Mouse (Mus musculus) adrenal gland, postnatal 36 days (tissue): ENCODE measurements around the gene Slc23a2. TPM values are rescaled to one million over a fixed set of nuclear protein-coding genes. Genes with fewer than 3 reads are reported as not detected.

ENCODE experiments used
- DNase-seq, 2 experiments: peaks; one replicate each; pipeline ENCODE4 v3.0.0; 2021; ENCODE audit warnings: mixed read lengths in 1 of 2
- total RNA-seq, 2 experiments: library from RNA; stranded (reverse); gene quantifications; 2 replicates each; pipeline ENCODE4 v1.2.3; 2021

Gene Slc23a2
- total RNA-seq, 2 experiments from 2014 or later, result 85.9 to 282 TPM

DNA sequence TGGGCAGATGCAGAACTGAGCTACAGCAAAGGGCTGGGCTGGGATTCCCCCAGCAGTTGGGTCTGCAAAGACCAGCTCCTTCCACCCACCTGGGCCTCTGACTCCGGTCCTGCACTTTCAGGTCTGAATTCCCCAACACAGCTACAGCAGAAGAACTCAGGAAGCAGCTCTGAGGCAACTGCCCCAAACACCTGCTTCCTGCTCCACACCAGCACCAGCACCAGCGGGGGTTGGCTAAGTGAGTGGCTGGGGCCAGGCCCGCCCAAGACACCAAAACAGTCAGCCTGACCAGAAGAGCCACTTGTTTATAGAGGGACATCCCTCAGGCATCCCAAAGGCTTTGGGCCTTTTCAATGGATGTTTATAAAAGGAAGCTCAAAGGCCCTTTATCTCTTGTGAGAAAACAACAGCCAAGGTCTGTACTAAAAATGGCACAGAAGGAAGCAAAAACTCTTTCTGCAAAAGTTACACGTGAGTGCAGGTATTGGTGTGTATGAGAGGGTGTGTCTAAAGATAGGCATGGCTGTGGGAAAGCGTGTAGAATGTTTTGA lies 123.8 kb downstream of the Slc23a2 start:
- DNase-seq, result peak in 1 of 2 experiments; percentile 31

DNA sequence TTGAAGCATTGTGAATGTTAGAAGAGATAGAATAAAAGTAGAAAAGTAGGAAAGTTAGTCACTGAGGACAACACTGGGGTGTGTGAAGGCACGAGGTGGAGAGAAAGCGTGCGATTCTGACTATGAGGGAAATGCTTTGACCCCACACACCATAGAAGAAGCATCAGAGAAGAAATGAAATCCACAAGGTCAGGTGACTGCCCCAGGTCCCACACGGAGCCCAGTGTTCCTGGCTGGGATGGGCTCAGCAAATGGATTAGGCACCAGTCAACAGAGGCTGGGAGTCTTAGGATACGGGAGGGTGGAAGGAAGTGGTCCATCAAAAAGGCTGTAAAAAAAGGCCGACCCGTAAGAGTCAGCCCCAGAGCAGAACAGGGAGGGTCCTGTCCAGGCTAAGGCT lies 124.5 kb downstream of the Slc23a2 start:
- DNase-seq, result no peak

DNA sequence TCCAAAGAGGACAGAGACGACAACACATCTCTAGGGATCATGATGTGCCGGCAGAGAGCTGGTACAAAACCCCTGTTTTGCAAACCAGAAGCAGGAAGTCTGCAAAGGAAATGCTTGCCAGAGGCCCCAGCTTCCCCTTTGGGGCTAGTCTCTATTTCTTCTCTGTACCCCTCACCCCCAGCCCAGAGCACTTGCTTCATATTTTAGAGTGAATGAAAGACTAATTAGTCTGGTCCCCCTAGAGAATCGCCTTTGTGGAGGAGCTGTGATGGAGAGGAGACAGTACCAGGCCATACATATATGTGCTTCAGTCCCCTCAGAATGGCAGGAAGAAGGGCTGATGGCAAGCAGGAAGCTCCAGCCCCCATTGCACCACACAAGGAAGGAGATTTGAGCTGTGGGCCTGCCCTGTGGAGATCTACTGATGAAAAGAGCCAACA lies 125.5 kb downstream of the Slc23a2 start:
- DNase-seq, result no peak

DNA sequence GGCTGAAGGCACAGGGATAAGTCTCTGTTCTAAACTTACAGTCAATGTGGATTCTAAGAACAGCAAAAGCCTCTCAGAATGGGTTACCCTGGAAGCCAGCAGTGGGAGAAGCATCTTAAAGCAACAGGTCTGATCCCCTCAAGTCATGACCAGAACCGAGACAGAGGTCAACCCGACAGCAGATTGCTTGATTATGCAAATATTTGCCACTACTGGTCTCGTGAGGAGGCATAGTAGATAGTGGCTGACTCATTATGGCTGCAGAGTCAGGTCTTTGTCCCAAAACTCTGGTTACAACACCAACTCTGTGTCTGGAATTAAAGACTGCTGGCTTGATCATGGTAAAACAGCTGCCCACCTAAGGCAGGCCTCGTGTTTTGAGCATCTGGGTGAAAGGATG lies 126.8 kb downstream of the Slc23a2 start:
- DNase-seq, result no peak

DNA sequence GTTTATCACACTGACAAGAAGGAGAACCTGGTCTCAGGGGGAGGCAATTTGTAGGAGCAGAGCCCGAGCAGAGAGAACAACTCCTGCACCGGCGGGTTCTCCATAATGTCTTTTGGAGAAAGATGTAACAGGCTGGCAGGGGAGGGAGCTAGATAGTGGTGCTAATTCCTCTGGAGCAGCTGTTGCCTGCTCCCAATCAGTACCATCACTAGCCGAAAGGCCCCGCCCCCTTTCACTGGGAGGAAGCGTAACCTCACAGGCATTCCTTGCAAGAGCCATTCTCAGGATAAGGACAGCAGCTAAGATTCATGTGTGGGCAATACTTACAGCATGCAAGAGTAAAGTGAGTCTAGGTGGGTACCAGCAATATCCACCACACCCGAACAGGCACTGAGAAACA lies 127.3 kb downstream of the Slc23a2 start:
- DNase-seq, result peak; percentile 17 to 49

DNA sequence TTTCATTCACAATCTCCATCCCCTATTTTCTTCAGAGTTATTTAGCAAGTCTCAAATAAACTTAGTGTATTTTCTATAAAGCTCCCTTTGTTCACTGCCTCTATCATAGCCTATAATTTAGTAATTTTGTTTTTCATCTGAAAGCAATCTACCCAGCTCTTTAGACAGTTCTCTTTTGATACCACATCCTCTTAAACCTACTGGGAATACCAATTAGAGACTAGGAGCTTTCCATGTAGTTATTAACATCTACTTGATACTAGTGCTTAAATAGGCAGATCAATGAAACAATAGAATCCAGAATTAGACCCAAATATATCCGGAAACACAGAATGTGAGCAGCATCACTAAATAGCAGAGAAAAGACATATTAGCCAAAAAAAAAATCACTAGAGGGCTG lies 128.9 kb downstream of the Slc23a2 start:
- DNase-seq, result no peak

DNA sequence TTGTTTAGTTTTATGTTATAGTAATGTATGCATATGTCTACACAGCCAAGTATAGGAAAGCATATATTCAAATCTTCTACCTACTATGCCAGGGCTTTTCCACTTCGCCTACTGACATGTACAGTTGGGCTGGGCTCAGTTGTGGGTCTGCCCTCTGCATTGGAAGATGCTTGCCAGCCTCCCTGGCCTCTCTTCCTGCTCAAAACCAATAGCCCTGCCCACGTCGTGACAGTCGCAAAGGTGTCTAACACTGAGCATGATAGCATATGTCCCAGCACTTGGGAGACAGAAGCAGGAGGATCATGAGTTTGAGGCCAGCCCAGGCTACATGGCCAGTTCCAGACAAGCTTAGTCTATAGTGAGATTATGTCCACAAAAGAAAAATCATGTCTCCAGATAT lies 131.8 kb downstream of the Slc23a2 start:
- DNase-seq, result no peak

DNA sequence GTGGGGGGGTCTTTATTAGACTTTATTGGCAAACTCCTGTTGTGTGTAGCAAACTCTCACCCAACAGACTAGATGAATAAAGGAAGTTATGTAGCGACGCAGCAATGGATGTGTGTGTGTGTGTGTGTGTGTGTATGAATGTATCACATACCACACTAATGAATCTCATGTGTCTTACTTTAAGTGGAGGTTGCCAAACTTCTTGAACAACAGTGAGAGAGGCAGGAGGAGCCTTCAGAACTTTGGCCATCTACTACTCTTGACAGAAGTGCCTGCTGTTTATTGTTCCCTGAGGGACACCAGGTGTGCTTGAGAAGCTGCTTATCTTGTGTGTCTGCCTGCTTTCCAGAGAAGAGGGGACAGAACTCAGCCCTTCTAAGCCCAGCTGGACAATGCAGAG lies 134.1 kb downstream of the Slc23a2 start:
- DNase-seq, result no peak

DNA sequence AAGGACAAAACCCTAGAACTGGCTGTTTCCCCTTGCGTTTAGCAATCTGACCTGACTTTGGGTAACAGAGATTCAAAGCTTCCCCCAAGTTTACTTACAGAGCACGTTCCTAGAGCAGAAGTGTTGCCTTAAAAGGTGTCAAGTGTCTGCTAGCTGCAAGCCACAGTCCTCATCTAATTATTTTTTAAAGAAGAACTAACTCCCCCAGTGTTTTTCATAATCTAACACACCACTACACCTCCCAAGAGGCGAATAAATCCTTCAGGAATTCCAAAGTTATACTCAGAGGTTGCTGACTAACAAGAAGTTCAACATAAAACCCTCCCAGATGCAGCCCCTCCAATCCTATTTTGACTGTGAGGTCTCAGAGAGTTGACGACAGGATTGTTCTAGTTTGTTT lies 136.7 kb downstream of the Slc23a2 start:
- no peak for DNase-seq

DNA sequence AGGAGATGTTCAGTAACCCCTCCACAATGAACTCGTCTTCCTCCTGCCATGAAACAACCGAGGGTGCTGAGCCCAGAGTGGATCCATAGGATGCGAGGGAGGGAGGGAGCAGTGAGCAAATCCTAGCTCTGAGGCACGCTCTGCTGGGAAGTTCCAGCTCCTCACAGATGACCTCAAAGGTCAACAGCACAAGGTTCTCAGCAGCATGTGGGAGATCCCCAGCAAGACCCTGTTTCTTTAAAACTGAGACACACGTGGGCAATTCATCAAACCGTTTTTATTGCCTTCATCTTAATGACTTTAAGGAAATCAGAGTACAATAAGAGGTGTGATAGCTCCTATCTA lies 137.5 kb downstream of the Slc23a2 start:
- DNase-seq, result no peak

DNA sequence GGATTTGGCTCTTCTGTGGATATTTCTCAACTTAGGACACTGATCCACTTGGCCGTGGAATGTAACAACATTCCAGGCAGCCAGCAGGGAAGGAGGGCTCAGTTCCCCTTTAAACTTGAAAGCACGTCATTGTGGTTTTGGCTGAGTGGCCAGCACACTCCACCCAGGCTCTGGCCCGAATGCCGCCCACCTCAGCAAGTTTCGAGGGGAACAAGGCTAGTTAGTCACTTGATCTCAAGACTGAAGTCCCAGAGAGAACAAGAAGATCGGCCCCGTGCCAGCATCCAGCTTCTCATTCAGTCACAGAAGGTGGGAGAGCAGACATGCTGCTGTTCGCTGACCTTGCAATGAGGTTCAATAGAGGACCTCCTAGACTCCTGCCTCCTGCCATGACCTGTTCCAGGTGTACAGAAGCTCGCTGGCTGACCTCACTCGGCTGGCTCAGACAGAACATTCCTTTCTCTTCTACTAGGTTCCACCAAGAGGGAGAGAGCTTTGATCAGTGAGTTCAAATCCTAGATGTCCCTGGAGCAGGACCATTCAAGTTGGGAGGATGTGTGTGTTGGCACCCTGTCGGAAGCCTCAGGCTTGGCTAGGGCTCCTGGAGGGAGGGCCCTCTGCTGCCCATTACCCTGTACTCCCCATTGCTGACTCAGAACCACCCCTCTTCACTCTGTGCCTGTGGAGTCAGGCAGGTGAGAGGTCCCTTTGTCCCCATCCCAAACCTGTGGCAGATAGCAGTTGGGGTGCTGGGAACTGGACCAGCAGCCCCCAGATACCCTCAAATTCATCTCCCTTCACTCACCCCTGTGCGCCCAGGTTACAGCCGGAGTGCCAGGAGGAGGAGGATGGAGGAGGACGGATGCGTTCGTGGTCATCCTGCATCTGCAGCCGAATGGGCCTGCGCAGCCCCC lies 138.1 kb downstream of the Slc23a2 start:
- peak; percentile 21 to 53 for DNase-seq

DNA sequence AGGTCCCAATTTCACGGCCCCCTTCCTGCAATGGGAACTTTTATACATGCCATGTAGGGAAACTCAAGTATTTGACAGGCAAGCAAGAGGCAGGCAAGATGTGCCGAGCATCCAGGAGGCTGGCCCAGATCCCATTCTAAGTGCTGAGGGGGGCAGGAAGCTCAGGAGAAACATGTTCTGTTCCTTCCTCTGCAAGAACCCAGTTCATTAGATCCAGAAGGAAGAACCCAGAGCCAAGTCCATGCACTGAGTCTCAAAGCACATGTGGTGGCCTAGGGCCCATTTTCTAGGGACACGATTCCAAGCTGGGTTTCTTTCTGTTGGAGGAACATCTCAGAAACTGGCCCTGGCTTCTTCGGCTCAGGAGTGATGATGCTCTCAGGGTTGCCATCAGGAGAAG lies 139.5 kb downstream of the Slc23a2 start:
- no peak for DNase-seq

DNA sequence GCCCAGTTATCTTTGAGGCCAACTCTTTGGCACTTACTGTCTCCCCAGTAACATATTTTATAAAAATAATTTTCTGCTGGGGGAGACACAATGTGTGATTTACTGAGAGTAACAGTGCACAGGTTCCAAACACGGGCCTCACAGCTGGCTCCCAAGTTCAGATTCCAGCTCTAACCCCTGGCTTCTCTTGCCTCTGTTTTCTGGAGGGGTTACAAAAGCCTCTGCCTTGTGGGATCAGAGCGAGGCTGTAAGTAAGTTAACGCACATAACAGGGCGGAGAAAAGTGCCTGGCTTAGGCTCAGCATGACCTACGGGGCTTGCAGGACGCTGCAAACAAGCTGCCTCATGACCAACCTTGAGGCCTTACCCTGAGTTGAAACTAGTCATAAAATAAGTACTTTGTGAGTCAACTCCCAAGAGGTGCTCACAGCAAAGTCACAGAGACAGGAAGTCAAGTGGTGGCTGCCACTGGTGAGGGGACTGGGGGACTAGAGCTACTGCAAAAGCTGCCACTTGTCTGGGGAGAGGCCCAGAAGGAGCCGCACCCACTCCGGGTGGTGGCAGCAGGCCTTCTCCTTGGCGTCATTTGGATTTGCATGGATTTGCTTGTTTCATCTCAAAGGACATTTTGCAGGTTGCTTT lies 140.3 kb downstream of the Slc23a2 start:
- peak; percentile 16 to 19 for DNase-seq

DNA sequence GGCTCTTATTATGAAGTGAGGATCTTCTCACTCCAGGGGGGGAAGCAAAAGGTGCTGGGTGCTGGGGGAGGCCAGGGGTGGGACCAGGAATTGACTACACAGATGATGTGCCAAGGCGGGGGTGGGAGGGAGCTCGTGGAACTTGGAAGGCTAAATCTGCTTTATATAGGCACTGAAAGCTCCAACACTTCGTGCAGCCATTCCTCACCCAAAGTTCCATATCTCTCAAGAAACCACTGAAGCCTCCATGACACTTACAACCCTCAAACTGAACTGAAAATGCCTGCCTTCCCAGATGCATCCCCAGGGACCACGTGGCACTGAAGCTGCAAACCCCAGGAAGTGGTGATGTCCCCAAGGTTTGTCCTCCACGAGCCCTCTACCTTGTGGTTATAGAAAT lies 141.0 kb downstream of the Slc23a2 start:
- DNase-seq, result no peak

Other genes starting within 250 kb of the Slc23a2 start
- gene Prnp, start 235.2 kb downstream of the Slc23a2 start, total RNA-seq, result 100 to 1,000 TPM in 1 of 2 experiments, 10 to 100 TPM in 1; 90.8 to 126 TPM
- gene Prn, start 235.2 kb downstream of the Slc23a2 start, total RNA-seq, result under 1 TPM in 1 of 2 experiments, not detected in 1; 0.13 TPM
- gene Prnd, start 194.2 kb downstream of the Slc23a2 start, total RNA-seq, result under 1 TPM; 0.20 to 0.70 TPM
- 10 to 100 TPM in 1 of 2 experiments, 1 to 10 TPM in 1; 7.4 to 12.7 TPM for gene Rassf2, start 114.8 kb downstream of the Slc23a2 start, total RNA-seq
- gene Tmem230, start 102.7 kb upstream of the Slc23a2 start, total RNA-seq, result 10 to 100 TPM; 42.7 to 48.1 TPM
- 100 to 1,000 TPM in 1 of 2 experiments, 10 to 100 TPM in 1; 96.5 to 111 TPM for gene Pcna, start 108.2 kb upstream of the Slc23a2 start, total RNA-seq
- gene Cds2, start 118.0 kb upstream of the Slc23a2 start, total RNA-seq, result 10 to 100 TPM; 71.2 to 73.3 TPM
- under 1 TPM in 1 of 2 experiments, not detected in 1; 0.07 TPM for gene Prokr2, start 240.3 kb upstream of the Slc23a2 start, total RNA-seq